Mouse (Mus musculus) kidney, adult 2 months (tissue): ENCODE data around the gene Acyp1.

Experiments
- CTCF ChIP-seq: fragments of 200-500 bp; conservative IDR thresholded peaks from 2 replicates; pipeline ENCODE4 v1.5.1; 2011; ENCODE audit warnings: low read depth, mild to moderate bottlenecking, control low read depth, low read length, moderate library complexity, mixed read lengths; ENCODE audit not compliant: insufficient read depth, insufficient read length
- POLR2A ChIP-seq: fragments of 200-500 bp; IDR thresholded peaks from one replicate; pipeline ENCODE4 v1.6.1; 2011; ENCODE audit warnings: low read depth, low read length, control low read depth

DNA sequence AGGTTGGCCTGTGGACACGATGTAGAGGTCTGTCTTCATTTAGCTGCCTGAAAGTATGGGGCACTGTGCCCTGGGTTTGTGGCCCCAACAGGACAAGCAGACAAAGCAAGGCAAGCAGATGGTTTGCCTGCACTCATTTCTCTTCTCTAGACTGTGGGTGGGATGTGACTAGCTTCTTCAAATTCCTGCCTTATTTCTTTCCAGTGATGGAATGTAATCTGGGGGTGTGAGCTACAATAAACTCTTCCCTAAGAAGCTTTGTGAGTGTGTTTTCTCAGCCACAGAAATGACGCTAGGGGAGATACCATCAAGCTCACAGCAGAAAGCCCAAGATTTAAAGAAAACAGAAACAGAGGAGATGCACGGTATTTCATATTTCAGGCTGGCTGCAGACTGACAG is 36.2 kb downstream of the Acyp1 start:
- TF ChIP-seq CTCF, result no peak
- TF ChIP-seq POLR2A, result no peak
